Mouse (Mus musculus) limb, embryonic 11.5 days (tissue): ENCODE results near the gene Magi1. TPM values are rescaled to one million over a fixed set of nuclear protein-coding genes. Genes with fewer than 3 reads are reported as not detected.

ENCODE experiments used
- ATAC-seq: fragments of 200-750 bp; cut with Nextera tagmentation; 2 replicates; pipeline ENCODE4 v1.8.0; 2017; ENCODE audit warnings: low read depth; ENCODE audit not compliant: insufficient number of reproducible peaks, low FRiP score, low TSS enrichment
- DNase-seq: peaks from one replicate; pipeline ENCODE4 v3.0.0-alpha.2; 2015; ENCODE audit warnings: low spot score
- H3K27ac ChIP-seq: fragments of 300-500 bp; sonication (generic); replicated peaks from 2 replicates; pipeline ENCODE4 v1.5.1; 2014; ENCODE audit warnings: low read depth, mild to moderate bottlenecking, low read length
- H3K27me3 ChIP-seq: fragments of 300-500 bp; sonication (generic); 2 replicates; pipeline ENCODE4 v1.6.1; 2014; ENCODE audit warnings: mild to moderate bottlenecking, low read length, mixed read lengths; ENCODE audit not compliant: control insufficient read depth, insufficient read depth
- H3K36me3 ChIP-seq: fragments of 300-500 bp; sonication (generic); 2 replicates; pipeline ENCODE4 v1.6.1; 2014; ENCODE audit warnings: mild to moderate bottlenecking, low read length, moderate library complexity, mixed read lengths; ENCODE audit not compliant: control insufficient read depth, insufficient read depth
- H3K4me1 ChIP-seq: fragments of 300-500 bp; sonication (generic); 2 replicates; pipeline ENCODE4 v1.6.1; 2014; ENCODE audit warnings: low read length, mixed read lengths; ENCODE audit not compliant: control insufficient read depth, insufficient read depth
- H3K4me2 ChIP-seq: fragments of 300-500 bp; sonication (generic); 2 replicates; pipeline ENCODE4 v1.6.1; 2014; ENCODE audit warnings: low read depth, mild to moderate bottlenecking, moderate library complexity; ENCODE audit not compliant: severe bottlenecking
- H3K4me3 ChIP-seq: fragments of 300-500 bp; sonication (generic); 2 replicates; pipeline ENCODE4 v1.5.1; 2014; ENCODE audit warnings: low read depth, low read length
- H3K9ac ChIP-seq: fragments of 300-500 bp; sonication (generic); 2 replicates; pipeline ENCODE4 v1.6.1; 2014; ENCODE audit warnings: mild to moderate bottlenecking, low read length
- H3K9me3 ChIP-seq: fragments of 300-500 bp; sonication (generic); 2 replicates; pipeline ENCODE4 v1.6.1; 2016; ENCODE audit warnings: low read length; ENCODE audit not compliant: control insufficient read depth
- WGBS: fragments of 180-500 bp; shearing (Covaris S2); extraction: QIAGEN DNeasy Blood & Tissue Kit; methylation state at CpG from one replicate; pipeline ENCODE4 v1.1.7; 2014; 5-methylcytosine and 5-hydroxymethylcytosine counted together
- polyA plus RNA-seq: library from polyadenylated mRNA; unstranded; fragments of >200 nt; fragmentation: Nextera tagmentation; extraction: Ambion mirVana; gene quantifications from 2 replicates; pipeline ENCODE4 v1.2.1, GENCODE M21; 2014

The Magi1 gene
- polyA plus RNA-seq, 1 experiment from 2014 or later, result 13.4 TPM

GRCm38 (mm10) chr6:93699436-93699835 is 584.3 kb downstream of the Magi1 start:
- H3K9ac ChIP-seq, result no peak overlapping the region
- H3K9me3 ChIP-seq, result no peaks in the 10 kb centered on the region
- H3K36me3 ChIP-seq, result no peaks in the 10 kb centered on the region
- ATAC-seq (no peak), DNase-seq (no peak)
- H3K4me3 ChIP-seq, result no peak overlapping the region
- H3K27ac ChIP-seq, result no peak overlapping the region
- no peak overlapping the region for H3K4me2 ChIP-seq
- H3K27me3 ChIP-seq, result no peaks in the 10 kb centered on the region
- 87% methylated on average over 13 of the region's 13 CpGs for WGBS
- no peaks in the 10 kb centered on the region for H3K4me1 ChIP-seq

- ATAC-seq, result no peak
- WGBS, result 85% methylated on average over 5 of the region's 5 CpGs
- Histone ChIP-seq H3K9me3 (no peaks in the 10 kb centered on the region), H3K4me2 (no peak overlapping the region), H3K4me1 (no peaks in the 10 kb centered on the region), H3K36me3 (no peaks in the 10 kb centered on the region), H3K27me3 (no peaks in the 10 kb centered on the region), H3K4me3 (no peak overlapping the region), H3K9ac (no peak overlapping the region), H3K27ac (no peak overlapping the region)
- no peak for DNase-seq
Measured at GRCm38 (mm10) chr6:93697956-93698355, 585.8 kb downstream of the Magi1 start.

- Histone ChIP-seq H3K27me3 (no peaks in the 10 kb centered on the region), H3K4me3 (no peak overlapping the region), H3K27ac (no peak overlapping the region), H3K4me2 (no peak overlapping the region), H3K36me3 (peaks cover 5% of the 10 kb centered on the region), H3K9me3 (no peaks in the 10 kb centered on the region), H3K9ac (no peak overlapping the region), H3K4me1 (no peaks in the 10 kb centered on the region)
- WGBS, result 69% methylated on average over 17 of the region's 17 CpGs
- no peak for ATAC-seq
- DNase-seq, result no peak
Measured at GRCm38 (mm10) chr6:93678766-93679165, 605.0 kb downstream of the Magi1 start.

GRCm38 (mm10) chr6:93666731-93667130 is 617.0 kb downstream of the Magi1 start:
- peak; percentile 65 for ATAC-seq
- Histone ChIP-seq H3K27me3 (no peaks in the 10 kb centered on the region), H3K36me3 (no peaks in the 10 kb centered on the region), H3K9ac (no peak overlapping the region), H3K9me3 (no peaks in the 10 kb centered on the region), H3K4me3 (no peak overlapping the region), H3K4me2 (no peak overlapping the region), H3K27ac (no peak overlapping the region), H3K4me1 (0 out of 2 replicates have a peak, but pooled peaks cover 3% of the 10 kb centered on the region)
- peak; percentile 60 for DNase-seq
- 13% methylated on average over 2 of the region's 2 CpGs for WGBS

- Histone ChIP-seq H3K36me3 (no peaks in the 10 kb centered on the region), H3K4me2 (no peak overlapping the region), H3K9ac (no peak overlapping the region), H3K27ac (no peak overlapping the region), H3K27me3 (no peaks in the 10 kb centered on the region), H3K4me3 (no peak overlapping the region), H3K9me3 (no peaks in the 10 kb centered on the region), H3K4me1 (0 out of 2 replicates have a peak, but pooled peaks cover 3% of the 10 kb centered on the region)
- DNase-seq, result no peak
- WGBS, result 81% methylated on average over 12 of the region's 12 CpGs
- ATAC-seq, result no peak
Measured at GRCm38 (mm10) chr6:93665056-93665805, 618.5 kb downstream of the Magi1 start.

GRCm38 (mm10) chr6:93661139-93661538 is 622.6 kb downstream of the Magi1 start:
- no peak overlapping the region for H3K4me3 ChIP-seq
- DNase-seq (no peak), ATAC-seq (no peak)
- no peak overlapping the region for H3K4me2 ChIP-seq
- no peaks in the 10 kb centered on the region for H3K36me3 ChIP-seq
- H3K9ac ChIP-seq, result no peak overlapping the region
- H3K4me1 ChIP-seq, result no peaks in the 10 kb centered on the region
- WGBS, result 30% methylated on average over 1 of the region's 1 CpGs
- no peaks in the 10 kb centered on the region for H3K9me3 ChIP-seq
- H3K27me3 ChIP-seq, result no peaks in the 10 kb centered on the region
- no peak overlapping the region for H3K27ac ChIP-seq

- Histone ChIP-seq H3K27ac (no peak overlapping the region), H3K4me3 (no peak overlapping the region), H3K9me3 (no peaks in the 10 kb centered on the region), H3K36me3 (no peaks in the 10 kb centered on the region), H3K27me3 (no peaks in the 10 kb centered on the region), H3K9ac (no peak overlapping the region), H3K4me1 (no peaks in the 10 kb centered on the region), H3K4me2 (no peak overlapping the region)
- DNase-seq (no peak), ATAC-seq (no peak)
- 82% methylated on average over 8 of the region's 8 CpGs for WGBS
Measured at GRCm38 (mm10) chr6:93659534-93659933, 624.2 kb downstream of the Magi1 start.

GRCm38 (mm10) chr6:93657187-93657974 is 626.3 kb downstream of the Magi1 start:
- WGBS, result 42% methylated on average over 13 of the region's 13 CpGs
- ATAC-seq (no peak), DNase-seq (peak; percentile 86)
- no peaks in the 10 kb centered on the region for H3K36me3 ChIP-seq
- no peak overlapping the region for H3K4me3 ChIP-seq
- no peak overlapping the region for H3K9ac ChIP-seq
- H3K27ac ChIP-seq, result no peak overlapping the region
- no peaks in the 10 kb centered on the region for H3K4me1 ChIP-seq
- H3K9me3 ChIP-seq, result no peaks in the 10 kb centered on the region
- no peak overlapping the region for H3K4me2 ChIP-seq
- no peaks in the 10 kb centered on the region for H3K27me3 ChIP-seq
